Mouse (Mus musculus) lung, embryonic 14.5 days (tissue): ENCODE results near the gene Eng. TPM values are rescaled to one million over a fixed set of nuclear protein-coding genes. Genes with fewer than 3 reads are reported as not detected.

Experiments
- ATAC-seq: fragments of 200-750 bp; cut with Nextera tagmentation; 2 replicates; pipeline ENCODE4 v1.8.0; 2017; ENCODE audit warnings: mild to moderate bottlenecking, moderate TSS enrichment, moderate library complexity; ENCODE audit not compliant: insufficient read depth
- DNase-seq: peaks from one replicate; pipeline ENCODE4 v3.0.0-alpha.2; 2015
- H3K27ac ChIP-seq: fragments of 300-500 bp; sonication (generic); 2 replicates; pipeline ENCODE4 v1.5.1; 2014; ENCODE audit warnings: low read depth, mild to moderate bottlenecking, moderate library complexity
- H3K27me3 ChIP-seq: fragments of 300-500 bp; sonication (generic); 2 replicates; pipeline ENCODE4 v1.6.1; 2014; ENCODE audit warnings: low read length, control low read depth; ENCODE audit not compliant: insufficient read depth
- H3K36me3 ChIP-seq: fragments of 300-500 bp; sonication (generic); 2 replicates; pipeline ENCODE4 v1.6.1; 2014; ENCODE audit warnings: control low read depth; ENCODE audit not compliant: insufficient read depth
- H3K4me1 ChIP-seq: fragments of 300-500 bp; sonication (generic); 2 replicates; pipeline ENCODE4 v1.6.1; 2014; ENCODE audit warnings: antibody characterized with exemption, control low read depth; ENCODE audit not compliant: insufficient read depth
- H3K4me2 ChIP-seq: fragments of 300-500 bp; sonication (generic); 2 replicates; pipeline ENCODE4 v1.6.1; 2014; ENCODE audit warnings: mild to moderate bottlenecking
- H3K4me3 ChIP-seq: fragments of 300-500 bp; sonication (generic); 2 replicates; pipeline ENCODE4 v1.5.1; 2014; ENCODE audit warnings: low read depth, low read length
- H3K9ac ChIP-seq: fragments of 300-500 bp; sonication (generic); 2 replicates; pipeline ENCODE4 v1.6.1; 2014
- H3K9me3 ChIP-seq: fragments of 300-500 bp; sonication (generic); 2 replicates; pipeline ENCODE4 v1.6.1; 2016; ENCODE audit warnings: low read depth, low read length, control low read depth
- CTCF ChIP-seq: IDR thresholded peaks from 2 replicates; pipeline ENCODE4 v1.5.1; 2016; ENCODE audit warnings: antibody characterized with exemption, low read depth
- WGBS: fragments of 180-500 bp; shearing (Covaris S2); extraction: QIAGEN DNeasy Blood & Tissue Kit; methylation state at CpG from one replicate; pipeline ENCODE4 v1.1.7; 2014; 5-methylcytosine and 5-hydroxymethylcytosine counted together
- polyA plus RNA-seq: library from polyadenylated mRNA; unstranded; fragments of >200 nt; fragmentation: Nextera tagmentation; extraction: Ambion mirVana; gene quantifications from 2 replicates; pipeline ENCODE4 v1.2.1, GENCODE M21; 2014

Eng gene
- polyA plus RNA-seq, 1 experiment from 2014 or later: 98.5 TPM

DNA sequence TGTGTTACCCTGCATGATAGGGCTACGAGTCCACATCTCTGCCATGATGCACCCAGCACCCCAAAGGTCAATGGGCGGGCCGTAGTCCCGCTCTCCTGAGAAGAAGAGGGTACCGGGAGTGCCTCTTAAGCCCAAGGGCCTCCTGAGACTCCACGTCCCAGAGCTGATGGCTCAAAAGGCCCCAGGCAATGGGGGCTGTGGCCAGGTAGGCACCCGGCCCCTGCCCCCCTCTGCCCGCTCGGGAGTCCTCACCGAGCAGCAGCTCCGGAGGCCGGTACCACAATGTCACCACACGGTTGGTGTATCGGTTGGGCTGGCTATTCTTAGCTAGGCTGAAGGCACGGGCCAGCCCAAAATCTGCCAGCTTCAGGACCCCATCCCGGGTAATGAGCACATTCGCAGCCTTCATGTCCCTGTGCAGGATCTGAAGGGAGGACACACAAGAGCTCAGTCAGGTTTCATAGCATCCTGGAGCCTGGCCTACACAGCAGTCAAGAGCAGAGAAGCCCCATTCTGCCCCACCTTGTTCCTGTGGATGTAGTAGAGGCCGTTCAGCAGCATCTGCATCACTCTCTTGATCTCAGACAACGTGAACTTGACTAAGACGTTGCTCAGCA, 63.2 kb downstream of the Eng start:
- Histone ChIP-seq H3K27ac (no peak overlapping the region), H3K4me1 (0 out of 2 replicates have a peak, but pooled peaks cover 6% of the 10 kb centered on the region), H3K9me3 (no peaks in the 10 kb centered on the region), H3K36me3 (peaks cover 69% of the 10 kb centered on the region), H3K4me2 (no peak overlapping the region), H3K9ac (no peak overlapping the region), H3K4me3 (no peak overlapping the region), H3K27me3 (no peaks in the 10 kb centered on the region)
- TF ChIP-seq CTCF: no peak
- WGBS: 90% methylated on average over 20 of the region's 20 CpGs
- DNase-seq (no peak), ATAC-seq (no peak)

DNA sequence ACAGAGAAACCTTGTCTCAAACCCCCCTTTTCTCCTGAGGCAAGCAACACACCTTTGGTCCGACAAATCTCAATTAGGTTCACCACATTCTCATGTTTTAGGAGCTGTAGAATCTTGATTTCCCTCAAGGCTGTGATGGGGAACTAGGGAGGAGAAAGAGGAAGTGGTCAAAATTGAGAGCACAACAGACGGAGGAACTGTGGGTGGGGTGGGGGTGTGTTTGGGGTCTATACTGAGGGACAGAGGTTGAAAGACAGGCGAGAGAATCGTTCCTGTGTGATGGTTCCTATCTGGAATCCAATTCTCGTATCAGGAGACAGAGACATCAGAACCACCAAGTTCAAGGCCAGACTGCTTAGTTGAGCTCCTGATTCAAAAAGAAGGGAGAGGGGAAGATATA, 64.0 kb downstream of the Eng start:
- Histone ChIP-seq H3K27me3 (no peaks in the 10 kb centered on the region), H3K4me2 (no peak overlapping the region), H3K36me3 (peaks cover 61% of the 10 kb centered on the region), H3K4me1 (0 out of 2 replicates have a peak, but pooled peaks cover 6% of the 10 kb centered on the region), H3K4me3 (no peak overlapping the region), H3K9me3 (no peaks in the 10 kb centered on the region), H3K9ac (no peak overlapping the region), H3K27ac (no peak overlapping the region)
- no peak for DNase-seq
- no peak for ATAC-seq
- TF ChIP-seq CTCF: no peak
- 86% methylated on average over 5 of the region's 5 CpGs for WGBS

DNA sequence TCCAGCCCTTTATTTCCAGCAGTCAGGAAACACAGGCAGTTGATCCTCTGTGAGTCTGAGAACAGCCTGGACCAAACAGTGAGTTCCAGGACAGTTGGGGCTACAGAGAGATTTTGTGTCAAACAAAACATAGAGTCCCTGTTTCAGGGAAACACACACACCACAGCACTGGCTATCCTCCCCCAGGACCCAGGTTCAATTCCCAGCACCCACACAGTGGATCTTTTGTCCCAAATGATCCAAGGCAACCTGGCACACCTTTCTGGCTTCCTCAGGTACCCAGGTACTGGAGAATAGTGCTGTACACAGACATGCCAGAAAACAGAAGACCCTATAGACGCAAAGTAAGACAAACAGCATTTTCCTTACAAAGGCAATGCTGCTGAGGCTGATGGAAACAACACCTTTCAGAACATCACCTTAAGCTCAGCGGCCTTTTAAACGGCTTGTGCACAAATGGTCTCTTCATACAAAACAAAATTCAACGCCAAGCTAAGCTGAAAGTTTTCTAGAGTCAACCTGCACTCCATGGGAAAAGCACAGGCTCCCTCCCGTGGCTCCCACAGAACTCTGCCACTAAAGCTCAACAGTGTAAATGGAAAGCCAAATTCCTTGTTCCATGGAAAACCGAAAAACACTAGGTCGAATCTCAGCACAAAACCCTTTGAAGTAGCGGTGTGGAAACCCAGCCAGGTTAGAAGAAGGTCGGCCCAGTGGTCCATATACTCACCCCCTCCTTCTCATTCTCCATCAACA, 65.1 kb downstream of the Eng start:
- peak overlapping the region; percentile 88 for H3K4me3 ChIP-seq
- H3K27me3 ChIP-seq: no peaks in the 10 kb centered on the region
- H3K4me1 ChIP-seq: 0 out of 2 replicates have a peak, but pooled peaks cover 6% of the 10 kb centered on the region
- peak overlapping the region; percentile 96; the same call in 1 of the 2 replicates for H3K27ac ChIP-seq
- 24% methylated on average over 9 of the region's 9 CpGs for WGBS
- DNase-seq (no peak), ATAC-seq (no peak)
- peak; percentile 20; the same call in 1 of the 2 replicates for TF ChIP-seq CTCF
- H3K9me3 ChIP-seq: no peaks in the 10 kb centered on the region
- peaks cover 50% of the 10 kb centered on the region for H3K36me3 ChIP-seq
- H3K9ac ChIP-seq: peak overlapping the region; percentile 74
- peak overlapping the region; percentile 89 for H3K4me2 ChIP-seq

DNA sequence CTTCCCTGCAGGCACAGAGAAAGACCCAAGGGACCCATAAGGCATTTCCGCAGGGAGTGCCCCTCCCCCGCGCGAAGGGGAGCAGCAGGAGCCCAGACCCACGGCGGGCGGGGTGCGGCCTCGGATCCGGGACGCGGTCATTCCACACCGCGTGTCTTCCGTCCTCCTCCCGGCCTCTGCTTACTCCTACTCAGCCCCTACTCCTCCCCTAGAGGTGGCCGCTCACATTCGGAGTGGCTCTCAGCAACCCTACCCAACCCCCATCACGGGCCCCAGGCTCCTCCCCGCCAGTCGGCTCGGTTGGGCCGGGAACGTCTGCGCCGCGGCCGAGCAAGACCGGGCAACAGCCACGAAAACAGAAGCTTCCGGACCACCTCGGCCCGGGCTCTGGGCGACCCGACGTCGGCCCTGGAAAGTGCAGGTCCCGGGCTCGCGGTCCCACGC, 65.7 kb downstream of the Eng start:
- H3K4me1 ChIP-seq: 0 out of 2 replicates have a peak, but pooled peaks cover 6% of the 10 kb centered on the region
- WGBS: under 1% methylated on average over 41 of the region's 41 CpGs
- peak; percentile 69 for DNase-seq

DNA sequence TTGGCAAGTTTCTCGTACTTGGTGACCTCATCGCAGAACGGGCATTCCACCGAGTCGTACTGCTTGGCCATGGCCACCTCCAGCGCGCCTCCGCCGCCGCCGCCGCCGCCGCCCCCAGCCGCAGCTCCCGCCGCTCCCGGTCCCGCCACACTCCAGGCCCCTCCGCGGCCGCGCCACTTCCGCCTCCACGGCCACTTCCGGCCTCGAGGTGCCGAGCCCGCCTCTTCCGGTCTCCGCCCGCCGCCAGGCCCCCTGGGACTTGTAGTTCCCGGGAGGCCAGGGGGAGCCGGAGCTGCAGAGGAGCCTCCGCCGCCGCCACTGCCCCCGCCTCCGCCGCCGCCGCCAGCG, 66.2 kb downstream of the Eng start:
- Histone ChIP-seq H3K9me3 (no peaks in the 10 kb centered on the region), H3K4me1 (0 out of 2 replicates have a peak, but pooled peaks cover 6% of the 10 kb centered on the region), H3K27me3 (no peaks in the 10 kb centered on the region), H3K9ac (peak overlapping the region; percentile 74), H3K36me3 (peaks cover 40% of the 10 kb centered on the region), H3K27ac (peak overlapping the region; percentile 96), H3K4me2 (peak overlapping the region; percentile 89), H3K4me3 (peak overlapping the region; percentile 88)
- TF ChIP-seq CTCF: no peak
- DNase-seq (peak; percentile 97), ATAC-seq (peak; percentile 92)
- WGBS: under 1% methylated on average over 41 of the region's 44 CpGs

More for the DNA sequence above, 65.7 kb downstream of the Eng start:
- Histone ChIP-seq H3K4me3 (peak overlapping the region; percentile 88), H3K36me3 (peaks cover 44% of the 10 kb centered on the region), H3K4me2 (peak overlapping the region; percentile 89), H3K9ac (peak overlapping the region; percentile 74), H3K27ac (peak overlapping the region; percentile 96), H3K27me3 (no peaks in the 10 kb centered on the region), H3K9me3 (no peaks in the 10 kb centered on the region)
- TF ChIP-seq CTCF: no peak
- peak; percentile 56 for ATAC-seq

DNA sequence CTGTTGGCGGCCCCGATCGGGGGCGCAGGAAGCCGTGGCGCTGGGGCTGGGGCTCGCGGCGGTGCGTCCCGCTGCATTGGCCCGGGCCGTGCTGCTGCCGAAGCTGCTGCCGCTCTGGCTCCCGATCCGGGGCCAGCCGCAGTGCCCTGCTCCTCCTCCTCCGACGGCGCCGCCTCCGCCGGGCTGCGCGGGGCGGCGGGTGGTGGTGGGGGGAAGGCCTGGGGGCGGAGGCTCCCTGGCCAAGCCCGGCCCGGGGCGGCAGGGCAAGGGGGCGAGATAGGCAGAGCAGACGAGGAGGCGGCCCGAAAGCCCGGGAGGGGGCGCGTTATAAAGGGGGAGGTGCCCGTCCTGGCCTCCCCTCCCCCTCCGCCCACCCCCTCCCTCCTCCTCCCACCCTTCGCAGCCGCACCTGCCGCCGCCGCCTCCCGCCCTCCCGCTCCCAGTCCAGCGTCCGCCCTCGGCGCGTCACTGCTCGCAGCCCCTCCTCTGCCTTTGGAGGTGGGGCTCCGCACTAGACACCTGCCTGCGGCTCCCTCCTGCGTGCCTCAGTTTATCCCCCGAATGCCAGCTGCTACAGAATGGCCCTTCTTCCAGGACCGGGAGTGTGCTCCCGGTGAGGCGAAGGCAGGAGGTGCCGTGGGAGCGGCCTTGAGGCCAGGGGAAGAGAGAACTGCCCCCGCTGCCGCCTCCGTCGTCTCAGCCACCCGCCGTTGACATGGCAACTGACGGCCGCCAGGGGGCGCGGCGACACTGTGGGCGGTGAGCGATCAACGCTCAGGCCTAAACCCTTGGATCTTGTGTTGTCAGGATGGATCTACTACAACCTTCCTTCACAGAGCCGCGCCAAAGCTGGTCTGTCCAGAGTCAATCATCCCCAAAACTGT, 66.8 kb downstream of the Eng start, which contains the start of gene Cdk9:
Gene Cdk9 (minus strand): TSS at position 143 of the 884 bp plus-strand sequence.
- no peaks in the 10 kb centered on the region for H3K27me3 ChIP-seq
- H3K9ac ChIP-seq: peak within 1 kb of the TSS; percentile 74
- H3K4me2 ChIP-seq: peak within 1 kb of the TSS; percentile 89
- peak; percentile 100 for TF ChIP-seq CTCF
- peak within 1 kb of the TSS; percentile 88 for H3K4me3 ChIP-seq
- H3K27ac ChIP-seq: peak within 1 kb of the TSS; percentile 96
- H3K36me3 ChIP-seq: peaks cover 33% of the 10 kb centered on the region
- DNase-seq (peak; percentile 95), ATAC-seq (peak; percentile 83)
- H3K4me1 ChIP-seq: 0 out of 2 replicates have a peak, but pooled peaks cover 6% of the 10 kb centered on the region
- no peaks in the 10 kb centered on the region for H3K9me3 ChIP-seq
- WGBS: under 1% methylated on average over 63 of the region's 79 CpGs
